Comparison of ENCODE assay signal across 7 mouse cellular contexts in genomic region chr17:34398058-34398710, GRCm38 (mm10). TPM values are rescaled to one million over a fixed set of nuclear protein-coding genes. Genes with fewer than 3 reads are reported as not detected.
DNase-seq lines count a peak whose midpoint lies in the region; ATAC-seq and TF ChIP-seq lines count a peak whose summit lies in the region.

No protein-coding gene starts in this region.

- no peak for TF ChIP-seq CTCF in left cerebral cortex, adult 2 months (IDR thresholded peaks at IDR 0.05)
- TF ChIP-seq CTCF in small intestine, adult 2 months (IDR thresholded peaks at IDR 0.05; ENCODE audit: extremely low read depth, insufficient read length, insufficient replicate concordance, low read depth, low read length): no peak

- DNase-seq in R1 (ENCODE audit: low read depth, low spot score): peak; percentile 90
- DNase-seq in c-Kit-positive CD71-positive TER-119-positive erythroid progenitor cells, embryonic 14.5 days (ENCODE audit: low spot score): peak; percentile 61
- peak; percentile 46 to 55 for DNase-seq in left cerebral cortex, adult 2 months (ENCODE audit: extremely low spot score in 1 of 2, low spot score in 2 of 2)

- H3K9ac ChIP-seq in forebrain, embryonic 16.5 days (replicated peaks; ENCODE audit: low read depth, low read length): no peak overlapping the region
- no peak overlapping the region; the same call in 1 of the 2 replicates for H3K9ac ChIP-seq in hindbrain, embryonic 16.5 days (ENCODE audit: low read depth, low read length)

- no peaks in the 10 kb centered on the region for H3K27me3 ChIP-seq in forebrain, embryonic 16.5 days (replicated peaks; ENCODE audit: control insufficient read depth, insufficient read depth, low read length)
- no peaks in the 10 kb centered on the region for H3K27me3 ChIP-seq in hindbrain, embryonic 16.5 days (replicated peaks; ENCODE audit: control insufficient read depth, insufficient read depth, low read length)
- no peaks in the 10 kb centered on the region for H3K27me3 ChIP-seq in small intestine, adult 2 months (ENCODE audit: control insufficient read depth, insufficient read depth, low read length)

- H3K4me2 ChIP-seq in forebrain, embryonic 16.5 days (ENCODE audit: low read length): 0 out of 2 replicates have a peak overlapping the region, but pooled peaks have one; percentile 4
- H3K4me2 ChIP-seq in hindbrain, embryonic 16.5 days (ENCODE audit: low read length): peak overlapping the region; percentile 77

- no peaks in the 10 kb centered on the region for H3K9me3 ChIP-seq in forebrain, embryonic 16.5 days (ENCODE audit: control insufficient read depth, low read length)
- no peaks in the 10 kb centered on the region for H3K9me3 ChIP-seq in hindbrain, embryonic 16.5 days (ENCODE audit: control insufficient read depth, low read length)

- H3K4me3 ChIP-seq in forebrain, embryonic 16.5 days (replicated peaks; ENCODE audit: low read length): peak overlapping the region; percentile 73
- peak overlapping the region; percentile 66 for H3K4me3 ChIP-seq in hindbrain, embryonic 16.5 days (ENCODE audit: low read length)
- peak overlapping the region; percentile 68 for H3K4me3 ChIP-seq in left cerebral cortex, adult 2 months
- H3K4me3 ChIP-seq in small intestine, adult 2 months (ENCODE audit: low read depth, low read length): peak overlapping the region; percentile 70

- H3K27ac ChIP-seq in forebrain, embryonic 16.5 days (ENCODE audit: low read length): peak overlapping the region; percentile 98
- H3K27ac ChIP-seq in hindbrain, embryonic 16.5 days (ENCODE audit: low read depth, low read length): peak overlapping the region; percentile 99
- H3K27ac ChIP-seq in left cerebral cortex, adult 2 months: peak overlapping the region; percentile 95
- peak overlapping the region; percentile 70 for H3K27ac ChIP-seq in small intestine, adult 2 months (ENCODE audit: insufficient read depth, low read depth, low read length)

- 0 out of 2 replicates have a peak, but pooled peaks have one; percentile 23 for TF ChIP-seq POLR2A in small intestine, adult 2 months (IDR thresholded peaks at IDR 0.05; ENCODE audit: low read depth, low read length)

- peak; percentile 86 for ATAC-seq in forebrain, embryonic 16.5 days
- ATAC-seq in hindbrain, embryonic 16.5 days: peak; percentile 86
- peak; percentile 77 for ATAC-seq in megakaryocyte progenitor cell, adult 5-6 weeks (replicated peaks; ENCODE audit: poor library complexity)

- intact Hi-C loops in left cerebral cortex, adult 2 months (cut with DNase I): no loop called here

- 12% methylated on average over 9 of the region's 9 CpGs for WGBS in forebrain, embryonic 16.5 days
- 10% methylated on average over 9 of the region's 9 CpGs for WGBS in hindbrain, embryonic 16.5 days
- WGBS in small intestine, adult 2 months: 23% methylated on average over 9 of the region's 9 CpGs

- no peaks in the 10 kb centered on the region for H3K36me3 ChIP-seq in forebrain, embryonic 16.5 days (ENCODE audit: control insufficient read depth, insufficient read depth)
- H3K36me3 ChIP-seq in hindbrain, embryonic 16.5 days (ENCODE audit: control insufficient read depth, insufficient read depth, low read length): no peaks in the 10 kb centered on the region
- H3K36me3 ChIP-seq in small intestine, adult 2 months (ENCODE audit: control insufficient read depth, insufficient read depth, low read length): no peaks in the 10 kb centered on the region

- H3K4me1 ChIP-seq in forebrain, embryonic 16.5 days (replicated peaks; ENCODE audit: control insufficient read depth, insufficient read depth, low read length): no peaks in the 10 kb centered on the region
- peaks cover 3% of the 10 kb centered on the region; the same call in 1 of the 2 replicates for H3K4me1 ChIP-seq in hindbrain, embryonic 16.5 days (ENCODE audit: control insufficient read depth, insufficient read depth, low read depth, low read length)
- H3K4me1 ChIP-seq in small intestine, adult 2 months (ENCODE audit: control insufficient read depth, insufficient read depth, insufficient read length, low read length): peaks cover 2% of the 10 kb centered on the region

RNA-seq across cellular contexts. Expression of gene BC051142, which starts 0.4 kb away (rescaled TPM):
- 2.6 and 4.4 TPM in 2 replicates for polyA plus RNA-seq in forebrain, embryonic 16.5 days (2015; fragmentation: Nextera tagmentation; extraction: Ambion mirVana)
- 3.7 and 4.5 TPM in 2 replicates for polyA plus RNA-seq in hindbrain, embryonic 16.5 days (2015; fragmentation: Nextera tagmentation; extraction: Ambion mirVana)
- total RNA-seq in left cerebral cortex, adult 2 months (2021): 1 to 10 TPM; 2.5 to 4.4 TPM
- total RNA-seq in megakaryocyte progenitor cell, adult 5-6 weeks (2015): 1.7 and 4.5 TPM in 2 replicates
- total RNA-seq in megakaryocyte progenitor cell, adult 5-6 weeks (2017): 1.0 and 2.4 TPM in 2 replicates
- polyA plus RNA-seq in small intestine, adult 2 months (2012; rRNA removed): not detected in 2 replicates

RNA-seq across cellular contexts. Expression of gene Btnl1, which starts 21.3 kb away (rescaled TPM):
- not detected in 2 replicates for polyA plus RNA-seq in forebrain, embryonic 16.5 days (2015; fragmentation: Nextera tagmentation; extraction: Ambion mirVana)
- polyA plus RNA-seq in hindbrain, embryonic 16.5 days (2015; fragmentation: Nextera tagmentation; extraction: Ambion mirVana): not detected in 2 replicates
- not detected for total RNA-seq in left cerebral cortex, adult 2 months (2021)
- not detected in 2 replicates for total RNA-seq in megakaryocyte progenitor cell, adult 5-6 weeks (2015)
- total RNA-seq in megakaryocyte progenitor cell, adult 5-6 weeks (2017): not detected in 2 replicates
- 78.7 and 178 TPM in 2 replicates for polyA plus RNA-seq in small intestine, adult 2 months (2012; rRNA removed)

RNA-seq across cellular contexts. Expression of gene Btnl2, which starts 43.6 kb away (rescaled TPM):
- not detected in 2 replicates for polyA plus RNA-seq in forebrain, embryonic 16.5 days (2015; fragmentation: Nextera tagmentation; extraction: Ambion mirVana)
- polyA plus RNA-seq in hindbrain, embryonic 16.5 days (2015; fragmentation: Nextera tagmentation; extraction: Ambion mirVana): not detected in 2 replicates
- total RNA-seq in left cerebral cortex, adult 2 months (2021): under 1 TPM; 0.65 to 0.68 TPM
- total RNA-seq in megakaryocyte progenitor cell, adult 5-6 weeks (2015): not detected in 2 replicates
- not detected in 2 replicates for total RNA-seq in megakaryocyte progenitor cell, adult 5-6 weeks (2017)
- polyA plus RNA-seq in small intestine, adult 2 months (2012; rRNA removed): 43.4 and 105 TPM in 2 replicates

Comparison
In these comparisons a context has a peak if more than half of its experiments do, and no peak if none do; other contexts are left out.
1. Peak in every context shown above with its lines: DNase-seq, ATAC-seq, H3K4me3 ChIP-seq and H3K27ac ChIP-seq.
2. RNA of gene Btnl1, which starts 21.3 kb away (polyA plus RNA-seq): 78.7 to 178 TPM in small intestine, adult 2 months; not detected in forebrain, embryonic 16.5 days and not detected in hindbrain, embryonic 16.5 days; every median in the first group is over 10 times any median in the second.
3. RNA of gene Btnl2, which starts 43.6 kb away (polyA plus RNA-seq): 43.4 to 105 TPM in small intestine, adult 2 months; not detected in forebrain, embryonic 16.5 days and not detected in hindbrain, embryonic 16.5 days; every median in the first group is over 10 times any median in the second.